Mouse (Mus musculus): ENCODE results near the gene Defb21. TPM values are rescaled to one million over a fixed set of nuclear protein-coding genes. Genes with fewer than 3 reads are reported as not detected.

The Defb21 gene
- polyA plus RNA-seq, 1 experiment = not detected

GRCm38 (mm10) chr2:152612193-152612592 is 39.6 kb downstream of the Defb21 start:
- Histone ChIP-seq H3K36me3 (ENCODE audit: control insufficient read depth, insufficient read depth, low read length, poor library complexity, severe bottlenecking) (no peaks in the 10 kb centered on the region), H3K9ac (ENCODE audit: low read depth, poor library complexity, severe bottlenecking) (no peak overlapping the region), H3K9me3 (replicated peaks; ENCODE audit: control insufficient read depth, insufficient read depth, low read length, poor library complexity, severe bottlenecking) (no peaks in the 10 kb centered on the region), H3K27me3 (ENCODE audit: control insufficient read depth, insufficient read depth, low read length, poor library complexity, severe bottlenecking) (no peaks in the 10 kb centered on the region), H3K27ac (ENCODE audit: insufficient read depth, low read length) (no peak overlapping the region), H3K4me3 (ENCODE audit: low read depth, low read length) (0 out of 2 replicates have a peak overlapping the region, but pooled peaks have one; percentile 9), H3K4me1 (ENCODE audit: control insufficient read depth, insufficient read depth, low read length) (no peaks in the 10 kb centered on the region)
- TF ChIP-seq CTCF (IDR thresholded peaks at IDR 0.05; ENCODE audit: low read depth, low read length) (no peak), EP300 (IDR thresholded peaks at IDR 0.05; ENCODE audit: insufficient read depth, low read depth, low read length) (no peak), POLR2A (IDR thresholded peaks at IDR 0.05; ENCODE audit: insufficient read depth, low read length) (no peak)

- H3K4me1 ChIP-seq (ENCODE audit: control insufficient read depth, insufficient read depth, low read length) = no peaks in the 10 kb centered on the region
- no peaks in the 10 kb centered on the region for H3K27me3 ChIP-seq (ENCODE audit: control insufficient read depth, insufficient read depth, low read length, poor library complexity, severe bottlenecking)
- no peak for TF ChIP-seq POLR2A (IDR thresholded peaks at IDR 0.05; ENCODE audit: insufficient read depth, low read length)
- TF ChIP-seq CTCF (IDR thresholded peaks at IDR 0.05; ENCODE audit: low read depth, low read length) = peak; percentile 63
- H3K4me3 ChIP-seq (ENCODE audit: low read depth, low read length) = no peak overlapping the region
- H3K36me3 ChIP-seq (ENCODE audit: control insufficient read depth, insufficient read depth, low read length, poor library complexity, severe bottlenecking) = no peaks in the 10 kb centered on the region
- no peak overlapping the region for H3K27ac ChIP-seq (ENCODE audit: insufficient read depth, low read length)
- H3K9me3 ChIP-seq (replicated peaks; ENCODE audit: control insufficient read depth, insufficient read depth, low read length, poor library complexity, severe bottlenecking) = no peaks in the 10 kb centered on the region
- no peak overlapping the region for H3K9ac ChIP-seq (ENCODE audit: low read depth, poor library complexity, severe bottlenecking)
Measured at GRCm38 (mm10) chr2:152615563-152615962, 43.0 kb downstream of the Defb21 start.

- Histone ChIP-seq H3K36me3 (ENCODE audit: control insufficient read depth, insufficient read depth, low read length, poor library complexity, severe bottlenecking) (no peaks in the 10 kb centered on the region), H3K27ac (ENCODE audit: insufficient read depth, low read length) (no peak overlapping the region), H3K9ac (ENCODE audit: low read depth, poor library complexity, severe bottlenecking) (no peak overlapping the region), H3K4me1 (ENCODE audit: control insufficient read depth, insufficient read depth, low read length) (no peaks in the 10 kb centered on the region), H3K27me3 (ENCODE audit: control insufficient read depth, insufficient read depth, low read length, poor library complexity, severe bottlenecking) (no peaks in the 10 kb centered on the region), H3K9me3 (replicated peaks; ENCODE audit: control insufficient read depth, insufficient read depth, low read length, poor library complexity, severe bottlenecking) (no peaks in the 10 kb centered on the region), H3K4me3 (ENCODE audit: low read depth, low read length) (no peak overlapping the region)
- TF ChIP-seq CTCF (IDR thresholded peaks at IDR 0.05; ENCODE audit: low read depth, low read length) (no peak), EP300 (IDR thresholded peaks at IDR 0.05; ENCODE audit: insufficient read depth, low read depth, low read length) (no peak), POLR2A (IDR thresholded peaks at IDR 0.05; ENCODE audit: insufficient read depth, low read length) (no peak)
Measured at GRCm38 (mm10) chr2:152616470-152616869, 43.9 kb downstream of the Defb21 start.

GRCm38 (mm10) chr2:152617374-152617773 is 44.8 kb downstream of the Defb21 start:
- Histone ChIP-seq H3K27me3 (ENCODE audit: control insufficient read depth, insufficient read depth, low read length, poor library complexity, severe bottlenecking) (no peaks in the 10 kb centered on the region), H3K9ac (ENCODE audit: low read depth, poor library complexity, severe bottlenecking) (no peak overlapping the region), H3K27ac (ENCODE audit: insufficient read depth, low read length) (no peak overlapping the region), H3K36me3 (ENCODE audit: control insufficient read depth, insufficient read depth, low read length, poor library complexity, severe bottlenecking) (no peaks in the 10 kb centered on the region), H3K4me3 (ENCODE audit: low read depth, low read length) (no peak overlapping the region), H3K4me1 (ENCODE audit: control insufficient read depth, insufficient read depth, low read length) (no peaks in the 10 kb centered on the region), H3K9me3 (replicated peaks; ENCODE audit: control insufficient read depth, insufficient read depth, low read length, poor library complexity, severe bottlenecking) (no peaks in the 10 kb centered on the region)
- TF ChIP-seq CTCF (IDR thresholded peaks at IDR 0.05; ENCODE audit: low read depth, low read length) (peak; percentile 61), POLR2A (IDR thresholded peaks at IDR 0.05; ENCODE audit: insufficient read depth, low read length) (no peak), EP300 (IDR thresholded peaks at IDR 0.05; ENCODE audit: insufficient read depth, low read depth, low read length) (no peak)

GRCm38 (mm10) chr2:152620367-152621134 is 48.0 kb downstream of the Defb21 start:
- H3K27ac ChIP-seq (ENCODE audit: insufficient read depth, low read length) = no peak overlapping the region
- TF ChIP-seq EP300 (IDR thresholded peaks at IDR 0.05; ENCODE audit: insufficient read depth, low read depth, low read length) (no peak), POLR2A (IDR thresholded peaks at IDR 0.05; ENCODE audit: insufficient read depth, low read length) (no peak), CTCF (IDR thresholded peaks at IDR 0.05; ENCODE audit: low read depth, low read length) (no peak)
- no peak overlapping the region for H3K9ac ChIP-seq (ENCODE audit: low read depth, poor library complexity, severe bottlenecking)

GRCm38 (mm10) chr2:152622151-152622550 is 49.6 kb downstream of the Defb21 start:
- Histone ChIP-seq H3K4me3 (ENCODE audit: low read depth, low read length) (no peak overlapping the region), H3K36me3 (ENCODE audit: control insufficient read depth, insufficient read depth, low read length, poor library complexity, severe bottlenecking) (no peaks in the 10 kb centered on the region), H3K4me1 (ENCODE audit: control insufficient read depth, insufficient read depth, low read length) (no peaks in the 10 kb centered on the region), H3K27me3 (ENCODE audit: control insufficient read depth, insufficient read depth, low read length, poor library complexity, severe bottlenecking) (no peaks in the 10 kb centered on the region), H3K9me3 (replicated peaks; ENCODE audit: control insufficient read depth, insufficient read depth, low read length, poor library complexity, severe bottlenecking) (no peaks in the 10 kb centered on the region), H3K27ac (ENCODE audit: insufficient read depth, low read length) (no peak overlapping the region), H3K9ac (ENCODE audit: low read depth, poor library complexity, severe bottlenecking) (no peak overlapping the region)
- TF ChIP-seq POLR2A (IDR thresholded peaks at IDR 0.05; ENCODE audit: insufficient read depth, low read length) (no peak), CTCF (IDR thresholded peaks at IDR 0.05; ENCODE audit: low read depth, low read length) (no peak), EP300 (IDR thresholded peaks at IDR 0.05; ENCODE audit: insufficient read depth, low read depth, low read length) (no peak)

More at GRCm38 (mm10) chr2:152620367-152621134, 48.0 kb downstream of the Defb21 start:
- Histone ChIP-seq H3K27me3 (ENCODE audit: control insufficient read depth, insufficient read depth, low read length, poor library complexity, severe bottlenecking) (no peaks in the 10 kb centered on the region), H3K4me1 (ENCODE audit: control insufficient read depth, insufficient read depth, low read length) (no peaks in the 10 kb centered on the region), H3K4me3 (ENCODE audit: low read depth, low read length) (no peak overlapping the region), H3K36me3 (ENCODE audit: control insufficient read depth, insufficient read depth, low read length, poor library complexity, severe bottlenecking) (no peaks in the 10 kb centered on the region), H3K9me3 (replicated peaks; ENCODE audit: control insufficient read depth, insufficient read depth, low read length, poor library complexity, severe bottlenecking) (no peaks in the 10 kb centered on the region)

Measured in ES-Bruce4 (cell line).